In the genomic region with DNA sequence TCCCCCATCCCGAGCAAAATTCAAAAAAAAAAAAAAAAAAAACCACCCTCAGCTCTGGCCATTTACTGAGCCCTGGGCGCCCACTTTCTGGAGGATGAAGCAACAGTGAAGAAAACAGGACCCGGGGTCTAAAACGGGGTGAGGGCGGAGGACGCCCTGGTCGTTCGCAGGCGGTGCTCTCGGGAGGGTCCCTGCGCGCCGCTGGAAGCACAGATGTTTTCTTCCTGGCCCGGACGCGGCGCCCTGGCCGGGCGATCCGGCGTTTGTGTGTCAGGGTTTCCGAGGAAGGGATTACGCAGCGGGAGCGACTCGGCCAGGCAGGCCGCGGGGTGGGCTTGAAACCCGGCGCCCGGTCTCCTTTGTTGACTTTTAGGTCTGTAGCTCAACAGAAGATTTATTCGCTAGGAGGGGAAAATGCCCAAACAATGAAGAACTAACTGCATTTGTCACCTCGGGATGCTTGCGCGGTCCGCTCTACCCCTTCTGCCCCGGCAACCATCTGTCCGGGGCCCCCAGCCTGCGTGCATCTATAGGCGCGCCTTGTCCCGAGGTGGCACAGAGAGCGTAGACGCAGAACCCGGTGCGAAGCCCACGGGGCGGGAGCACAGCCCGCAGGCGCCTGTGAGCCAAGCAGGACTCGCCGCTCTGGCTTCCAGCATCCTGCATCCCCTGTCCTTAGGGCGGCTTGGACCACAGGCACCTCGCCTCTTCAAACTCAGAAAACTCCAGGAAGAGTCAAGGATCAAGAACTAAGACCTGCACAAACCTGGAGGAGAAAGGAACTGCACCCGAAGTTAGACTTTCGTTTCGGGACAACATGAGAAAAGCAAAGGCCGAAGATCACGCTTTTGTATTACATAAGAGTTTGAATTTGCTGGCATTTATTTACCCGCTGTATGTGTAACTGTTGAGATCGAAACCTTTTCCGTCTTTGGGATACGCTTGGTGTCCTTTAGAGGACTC, we compare ENCODE assay signal across 9 mouse cellular contexts. TPM values are rescaled to one million over a fixed set of nuclear protein-coding genes. Genes with fewer than 3 reads are reported as not detected.
DNase-seq lines count a peak whose midpoint lies in the region; ATAC-seq lines count a peak whose summit lies in the region.
"Had no signal": no experiment of that assay in that cellular context is flagged by ENCODE, and none has a peak within 500 bp of the region (broad histone marks: within the 10 kb centered on the region; RNA-seq: fewer than 3 reads in every experiment).

No protein-coding gene starts in this region.

- no peaks in the 10 kb centered on the region for H3K9me3 ChIP-seq in neural tube, embryonic 15.5 days (replicated peaks)

- peaks cover 87% of the 10 kb centered on the region for H3K27me3 ChIP-seq in neural tube, embryonic 15.5 days (replicated peaks)

- H3K27ac ChIP-seq in neural tube, embryonic 15.5 days (replicated peaks): no peak overlapping the region

- peaks cover 16% of the 10 kb centered on the region for H3K4me1 ChIP-seq in neural tube, embryonic 15.5 days

- no peaks in the 10 kb centered on the region for H3K36me3 ChIP-seq in neural tube, embryonic 15.5 days

- peak overlapping the region; percentile 43 for H3K4me2 ChIP-seq in neural tube, embryonic 15.5 days

- no peak for ATAC-seq in neural tube, embryonic 15.5 days (ENCODE audit: low FRiP score)

- intact Hi-C loops in heart, postnatal 36 days (cut with DNase I): no loop called here

- DNase-seq in cerebellum, postnatal 10 days: peak; percentile 43 to 61
- no peak for DNase-seq in cerebellum, adult 9-10 months
- peak; percentile 68 for DNase-seq in embryo, embryonic 10 days (ENCODE audit: low spot score)
- DNase-seq in heart, postnatal 36 days: peak; percentile 24 to 55
- peak; percentile 29 for DNase-seq in liver
- DNase-seq in spleen, postnatal 14 days (ENCODE audit: low spot score in 2 of 2): no peak
- no peak for DNase-seq in thymus, postnatal 0 days (ENCODE audit: low spot score)

- under 1% methylated on average over 63 of the region's 63 CpGs for WGBS in neural tube, embryonic 15.5 days

- no peak overlapping the region for H3K9ac ChIP-seq in neural tube, embryonic 15.5 days (replicated peaks)

- H3K4me3 ChIP-seq in neural tube, embryonic 15.5 days (replicated peaks): peak overlapping the region; percentile 3

RNA-seq across cellular contexts. Expression of gene Foxa1, which starts 7.8 kb away (rescaled TPM):
- not detected for total RNA-seq in heart, postnatal 36 days (2021)
- 0.40 and 1.1 TPM in 2 replicates for polyA plus RNA-seq in neural tube, embryonic 15.5 days (2015; fragmentation: Nextera tagmentation; extraction: Ambion mirVana)
- 0.26 and 0.47 TPM in 2 replicates for polyA plus RNA-seq in thymus, postnatal 0 days (2015; fragmentation: Nextera tagmentation; extraction: Ambion mirVana)
- total RNA-seq: neutrophil, adult 5-6 weeks had no signal

RNA-seq across cellular contexts. Expression of gene Ttc6, which starts 25.0 kb away (rescaled TPM):
- not detected for total RNA-seq in heart, postnatal 36 days (2021)
- polyA plus RNA-seq in neural tube, embryonic 15.5 days (2015; fragmentation: Nextera tagmentation; extraction: Ambion mirVana): 0.75 and 0.83 TPM in 2 replicates
- polyA plus RNA-seq in thymus, postnatal 0 days (2015; fragmentation: Nextera tagmentation; extraction: Ambion mirVana): 0.06 and 0.17 TPM in 2 replicates
- total RNA-seq: neutrophil, adult 5-6 weeks had no signal

Comparison
In these comparisons a context has a peak if more than half of its experiments do, and no peak if none do; other contexts are left out.
1. DNase-seq: peak in cerebellum, postnatal 10 days (2 of 2), embryo, embryonic 10 days (single experiment), heart, postnatal 36 days (2 of 2) and liver (single experiment); none in cerebellum, adult 9-10 months (single experiment), spleen, postnatal 14 days (0 of 2) and thymus, postnatal 0 days (single experiment).